Comparison of ENCODE assay signal across 18 mouse cellular contexts in the genomic region with DNA sequence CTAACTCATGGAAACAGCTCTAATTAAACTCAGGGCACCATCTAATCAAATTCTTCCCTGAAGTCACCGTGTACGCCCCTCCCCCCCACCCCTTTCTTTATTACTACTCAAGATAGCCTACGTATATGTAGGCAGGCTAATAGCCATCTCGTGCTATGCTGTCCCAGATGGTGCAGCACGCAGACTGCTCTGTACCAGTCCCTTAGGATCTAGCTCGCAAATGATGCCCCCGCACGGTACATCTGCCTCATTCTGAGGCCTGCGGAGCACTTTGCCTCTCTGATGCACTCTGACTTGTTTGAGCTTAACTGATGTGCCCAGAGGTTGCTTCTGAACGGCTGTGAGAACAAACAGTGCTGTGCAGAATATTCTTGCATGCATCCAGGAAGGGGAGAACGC.
"Had no signal": no experiment of that assay in that cellular context is flagged by ENCODE, and none has a peak within 500 bp of the region (broad histone marks: within the 10 kb centered on the region; RNA-seq: fewer than 3 reads in every experiment).

No protein-coding gene starts in this region.

- H3K27ac ChIP-seq: liver, embryonic 13.5 days; liver, embryonic 15.5 days; lung, embryonic 15.5 days; macrophage; stomach, embryonic 15.5 days; stomach, postnatal 0 days had no signal

- H3K4me3 ChIP-seq: liver, embryonic 13.5 days; liver, embryonic 15.5 days; lung, embryonic 15.5 days; stomach, embryonic 15.5 days had no signal

- H3K4me2 ChIP-seq: liver, embryonic 11.5 days; lung, embryonic 15.5 days; midbrain, embryonic 11.5 days; stomach, embryonic 15.5 days had no signal

- H3K27me3 ChIP-seq: liver, embryonic 15.5 days; lung, embryonic 15.5 days; stomach, embryonic 15.5 days had no signal

- ATAC-seq: liver, postnatal 0 days; lung, postnatal 0 days had no signal

- H3K9me3 ChIP-seq: liver, embryonic 13.5 days; liver, embryonic 15.5 days; lung, embryonic 15.5 days; stomach, embryonic 15.5 days had no signal

- DNase-seq: liver, embryonic 13.5 days; liver, postnatal 0 days; lung, adult 2 months; lung, postnatal 14 days; lung, postnatal 36 days; midbrain, embryonic 14.5 days; right cerebral cortex, postnatal 14 days; thymus, adult 2 months; thymus, postnatal 25 days; thymus, postnatal 4 days had no signal

- H3K9ac ChIP-seq: liver, embryonic 13.5 days; liver, embryonic 15.5 days; liver, postnatal 0 days; lung, embryonic 15.5 days; stomach, embryonic 15.5 days had no signal

- H3K36me3 ChIP-seq: liver, embryonic 13.5 days; liver, embryonic 15.5 days; lung, embryonic 15.5 days; stomach, embryonic 15.5 days had no signal
